Mouse (Mus musculus) gastrocnemius, postnatal 14 days (tissue): ENCODE measurements around the gene Yod1. TPM values are rescaled to one million over a fixed set of nuclear protein-coding genes. Genes with fewer than 3 reads are reported as not detected.

Source experiments
- DNase-seq: peaks from one replicate; pipeline ENCODE4 v3.0.0; 2021; ENCODE audit warnings: mixed read lengths
- intact Hi-C: fragments of 180-260 bp; cut with DNase I; formaldehyde crosslinking; loops from one replicate; pipeline ENCODE4 v1.15.1; 2025; ENCODE audit warnings: low total_unique reads
- total RNA-seq, 2 experiments: library from RNA; stranded (reverse); gene quantifications; 2 replicates each; pipeline ENCODE4 v1.2.3; 2021

The Yod1 gene
- total RNA-seq, 2 experiments from 2014 or later: 3.3 to 3.7 TPM

- intact Hi-C loops: no loop called here
- DNase-seq: no peak
These were observed 12.0 kb downstream of the Yod1 start, which contains the start of gene Pfkfb2 for GRCm38 (mm10) chr1:130729153-130729552. Pfkfb2 (minus strand) TSS chr1:130729253.

- DNase-seq: no peak
- intact Hi-C loops: no loop called here
These were observed 14.7 kb downstream of the Yod1 start, which contains the start of gene AA986860 for GRCm38 (mm10) chr1:130731741-130732337. AA986860 (plus strand) TSS chr1:130731976.

GRCm38 (mm10) chr1:130732706-130733658, 15.9 kb downstream of the Yod1 start:
- intact Hi-C loops: no loop called here
- DNase-seq: no peak

- no peak for DNase-seq
- intact Hi-C loops: no loop called here
These were observed 16.5 kb downstream of the Yod1 start for GRCm38 (mm10) chr1:130733671-130734070.

- no peak for DNase-seq
- intact Hi-C loops: no loop called here
These were observed 17.3 kb downstream of the Yod1 start for GRCm38 (mm10) chr1:130734452-130734851.

GRCm38 (mm10) chr1:130734852-130735251, 17.7 kb downstream of the Yod1 start:
- no peak for DNase-seq
- intact Hi-C loops: no loop called here

- intact Hi-C loops: no loop called here
- no peak for DNase-seq
These were observed 20.3 kb downstream of the Yod1 start for GRCm38 (mm10) chr1:130737411-130737881.

- no peak for DNase-seq
- intact Hi-C loops: no loop called here
These were observed 20.8 kb downstream of the Yod1 start for GRCm38 (mm10) chr1:130737916-130738315.

GRCm38 (mm10) chr1:130738551-130739106, 21.5 kb downstream of the Yod1 start:
- intact Hi-C loops: no loop called here
- no peak for DNase-seq

GRCm38 (mm10) chr1:130739636-130740035, 22.5 kb downstream of the Yod1 start:
- intact Hi-C loops: no loop called here
- DNase-seq: no peak

- intact Hi-C loops: no loop called here
These were observed 23.1 kb downstream of the Yod1 start for GRCm38 (mm10) chr1:130740227-130740648.

GRCm38 (mm10) chr1:130740781-130741720, 23.9 kb downstream of the Yod1 start:
- no peak for DNase-seq
- intact Hi-C loops: no loop called here

More at GRCm38 (mm10) chr1:130740227-130740648, 23.1 kb downstream of the Yod1 start:
- no peak for DNase-seq

- no peak for DNase-seq
- intact Hi-C loops: no loop called here
These were observed 25.1 kb downstream of the Yod1 start for GRCm38 (mm10) chr1:130742201-130742600.

- intact Hi-C loops: no loop called here
- DNase-seq: no peak
These were observed 26.6 kb downstream of the Yod1 start for GRCm38 (mm10) chr1:130743775-130744174.

GRCm38 (mm10) chr1:130744217-130744616, 27.1 kb downstream of the Yod1 start:
- intact Hi-C loops: no loop called here
- DNase-seq: no peak

GRCm38 (mm10) chr1:130744961-130745360, 27.8 kb downstream of the Yod1 start:
- no peak for DNase-seq
- intact Hi-C loops: no loop called here

- no peak for DNase-seq
- intact Hi-C loops: no loop called here
These were observed 28.5 kb downstream of the Yod1 start for GRCm38 (mm10) chr1:130745591-130745990.

- intact Hi-C loops: no loop called here
- DNase-seq: no peak
These were observed 29.7 kb downstream of the Yod1 start for GRCm38 (mm10) chr1:130746819-130747218.

GRCm38 (mm10) chr1:130759689-130760088, 42.6 kb downstream of the Yod1 start:
- intact Hi-C loops: no loop called here
- no peak for DNase-seq
